Mouse (Mus musculus): ENCODE data around the gene Tcl1b1.
"Not testable (repeated sequence)": the region's sequence is repeated elsewhere in the genome, so short reads cannot be mapped to it uniquely, and the experiment has no call there.

Tcl1b1 gene

GRCm38 (mm10) chr12:105190743-105191142 is 31.3 kb downstream of the Tcl1b1 start, which contains the start of gene Tcl1b3:
Gene Tcl1b3, plus strand, starts transcription at chr12:105191043.
- DNase-seq (ENCODE audit: extremely low spot score, low read depth, low spot score) = not testable (repeated sequence)

- DNase-seq (ENCODE audit: extremely low spot score, low read depth, low spot score) = not testable (repeated sequence)
Observed at GRCm38 (mm10) chr12:105199684-105200497, 40.4 kb downstream of the Tcl1b1 start.

- DNase-seq (ENCODE audit: extremely low spot score, low read depth, low spot score) = not testable (repeated sequence)
Observed at GRCm38 (mm10) chr12:105201657-105202056, 42.2 kb downstream of the Tcl1b1 start, which contains the start of gene Tcl1b4. Gene Tcl1b4, plus strand, starts transcription at chr12:105201957.

- no peak for DNase-seq (ENCODE audit: extremely low spot score, low read depth, low spot score)
Observed at GRCm38 (mm10) chr12:105207071-105207470, 47.6 kb downstream of the Tcl1b1 start.

- no peak for DNase-seq (ENCODE audit: extremely low spot score, low read depth, low spot score)
Observed at GRCm38 (mm10) chr12:105208441-105208840, 49.0 kb downstream of the Tcl1b1 start.

GRCm38 (mm10) chr12:105209231-105209630 is 49.7 kb downstream of the Tcl1b1 start:
- DNase-seq (ENCODE audit: extremely low spot score, low read depth, low spot score) = no peak

All from hindlimb bud, embryonic 11.5 days (tissue).